Mouse (Mus musculus) thymus, postnatal 10 days (tissue): ENCODE measurements around the gene Akap6.

ENCODE experiments used
- DNase-seq, 2 experiments: peaks; one replicate each; pipeline ENCODE4 v3.0.0; 2021; ENCODE audit warnings: low spot score in 2 of 2

Akap6 gene

DNA sequence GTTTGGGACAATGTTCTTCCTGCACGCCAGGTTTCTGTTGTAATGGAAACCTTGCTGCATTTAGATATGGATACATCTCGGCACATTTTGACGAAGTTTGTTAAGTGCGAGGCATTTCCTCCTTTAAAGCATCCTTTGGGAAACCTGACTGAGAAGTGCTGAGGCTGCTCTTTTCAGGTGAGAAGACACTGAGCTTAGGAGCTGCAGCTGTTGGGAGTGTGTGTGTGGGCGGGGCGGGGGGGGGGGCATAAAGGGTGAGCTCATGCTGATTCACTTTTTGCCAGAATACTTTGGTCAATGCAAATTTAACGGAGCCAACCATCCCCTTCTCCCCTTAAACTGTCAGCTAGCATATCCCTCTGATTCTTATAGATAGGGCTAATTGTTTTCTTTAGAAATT is 81.9 kb downstream of the Akap6 start:
- no peak for DNase-seq

DNA sequence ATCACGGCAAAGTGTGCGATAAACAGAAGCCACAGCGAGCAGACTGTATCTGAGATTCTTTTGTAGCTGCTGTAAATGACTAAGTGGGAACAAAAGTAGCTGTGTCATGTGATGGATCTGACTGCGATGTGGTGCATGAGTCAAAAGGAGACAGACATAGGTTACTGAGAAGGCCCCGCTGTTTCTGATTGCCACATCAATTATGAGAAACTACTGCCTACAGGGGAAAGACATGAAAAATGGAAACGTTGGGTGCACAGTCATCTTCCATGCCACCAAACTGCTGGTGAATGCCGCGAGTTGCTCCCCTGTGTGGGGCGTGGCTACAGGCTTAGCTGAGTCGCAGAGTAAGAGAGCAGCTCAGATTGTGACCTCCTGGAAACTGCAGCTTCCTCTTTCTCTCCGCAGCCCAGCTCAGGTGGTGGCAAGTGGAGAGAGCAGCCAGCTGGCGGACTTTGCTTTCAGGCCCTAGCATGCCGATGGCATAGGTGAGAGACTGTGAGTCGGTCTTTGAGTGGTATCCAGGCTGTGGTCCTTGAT is 83.8 kb downstream of the Akap6 start:
- DNase-seq = peak; percentile 18 to 42

DNA sequence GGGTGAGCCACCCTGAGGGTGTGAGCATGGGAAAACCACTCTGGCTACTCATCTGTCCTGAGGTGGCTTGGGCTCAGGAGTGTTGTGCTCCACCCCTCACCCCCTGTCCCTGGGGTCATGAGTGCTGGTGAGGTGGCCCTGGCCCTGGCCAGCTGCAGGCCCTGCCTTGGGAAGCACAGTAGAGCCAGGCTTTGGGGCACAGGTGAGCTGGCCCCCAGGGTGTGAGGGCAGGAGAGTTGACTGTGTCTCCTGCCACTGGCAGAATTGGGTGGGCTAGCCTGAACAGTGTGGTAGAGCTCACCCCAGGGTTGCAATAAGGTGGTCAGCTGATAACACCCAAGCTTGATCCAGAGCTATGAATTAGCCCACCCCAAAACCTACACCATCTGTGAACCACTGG is 86.0 kb downstream of the Akap6 start:
- DNase-seq = no peak

DNA sequence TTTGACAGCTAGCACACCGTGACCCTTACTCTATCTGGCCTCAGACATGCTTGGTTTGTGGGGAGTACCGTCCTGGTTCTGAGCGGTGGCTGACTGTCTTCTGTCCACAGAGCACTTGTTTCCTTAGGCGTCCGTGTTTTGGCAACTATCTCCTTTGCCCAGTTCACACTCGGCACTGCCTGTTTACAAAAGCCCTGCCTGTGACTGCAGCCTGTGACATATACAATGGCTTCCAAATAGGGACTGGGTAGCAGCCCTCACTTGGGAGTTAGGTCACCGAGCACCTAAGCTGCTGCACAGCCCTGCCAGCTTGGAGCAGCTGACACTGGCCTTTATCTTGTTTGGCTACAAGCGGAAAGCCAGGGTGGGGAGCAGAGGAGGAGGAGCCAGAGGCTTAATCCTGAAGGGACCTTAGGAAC is 91.2 kb downstream of the Akap6 start:
- DNase-seq = no peak

DNA sequence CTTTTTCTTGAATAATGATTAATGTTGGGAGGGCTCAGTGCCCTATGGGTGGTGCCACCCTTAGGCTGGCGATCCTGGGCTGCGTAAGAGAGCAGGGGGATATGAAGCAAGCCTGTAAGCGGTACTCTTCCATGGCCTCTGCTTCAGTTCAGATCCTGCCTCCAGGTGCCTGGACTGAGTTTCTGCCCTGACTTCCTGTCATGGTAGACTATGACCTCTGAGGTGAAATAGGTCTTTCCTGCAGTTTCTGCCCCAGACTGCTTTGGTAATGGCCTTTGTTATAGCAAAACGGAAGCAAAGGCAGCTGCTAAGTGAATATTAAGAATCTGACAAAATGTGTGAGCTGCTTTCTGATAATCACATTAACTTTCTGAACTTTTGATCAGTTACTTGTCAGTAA is 94.9 kb downstream of the Akap6 start:
- DNase-seq = no peak

DNA sequence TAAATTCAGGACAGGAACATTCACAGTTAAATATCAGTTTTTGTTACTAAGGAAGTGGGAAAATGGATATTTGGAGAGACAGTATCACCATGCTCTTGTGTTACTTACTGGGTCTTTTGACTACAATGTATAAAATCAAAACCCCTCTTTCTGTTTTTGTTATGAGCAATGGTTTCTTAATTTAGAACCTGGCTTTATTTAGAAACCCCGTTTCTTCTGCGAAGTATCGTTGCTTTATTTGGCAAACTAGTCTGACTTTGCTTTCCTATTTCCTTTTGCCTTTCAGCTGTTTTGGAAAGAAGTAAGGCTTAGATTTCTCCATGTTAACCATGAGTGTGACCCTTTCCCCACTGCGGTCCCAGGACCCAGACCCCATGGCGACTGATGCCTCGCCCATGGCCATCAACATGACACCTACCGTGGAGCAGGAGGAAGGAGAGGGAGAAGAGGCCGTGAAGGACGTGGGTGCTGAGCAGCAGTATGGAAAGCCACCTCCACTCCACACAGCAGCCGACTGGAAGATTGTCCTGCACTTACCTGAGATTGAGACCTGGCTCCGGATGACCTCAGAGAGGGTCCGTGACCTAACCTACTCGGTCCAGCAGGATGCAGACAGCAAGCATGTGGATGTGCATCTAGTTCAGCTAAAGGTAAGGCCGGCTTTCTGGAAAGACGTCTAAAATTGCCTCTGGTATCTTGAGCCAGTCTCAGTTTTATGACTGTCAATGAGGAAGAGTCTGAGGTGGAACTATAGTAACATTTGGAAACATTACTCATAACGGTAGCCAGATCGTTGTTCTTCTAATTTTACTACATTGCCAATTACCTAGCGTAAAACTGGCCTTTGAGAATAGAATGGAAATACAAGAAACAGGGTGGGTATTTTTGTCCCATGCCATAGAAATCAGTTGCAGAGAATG is 96.6 kb downstream of the Akap6 start:
- DNase-seq = no peak

DNA sequence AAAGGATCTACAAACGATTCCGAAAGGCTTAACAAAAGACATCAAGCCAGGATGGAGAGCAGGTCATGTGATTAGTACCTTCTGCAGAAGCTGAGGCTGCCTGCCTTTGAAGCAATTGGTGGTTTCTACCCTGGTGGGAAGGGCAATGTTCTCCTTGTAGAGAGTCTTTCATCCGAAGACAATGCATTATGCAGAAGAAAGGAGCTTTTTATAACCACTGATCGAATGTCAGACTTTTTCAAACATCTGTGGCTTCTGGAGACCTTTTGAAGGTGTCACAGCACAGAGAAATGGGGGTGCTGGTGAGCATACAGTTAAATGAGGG is 97.2 kb downstream of the Akap6 start:
- DNase-seq = peak; percentile 33 to 39

DNA sequence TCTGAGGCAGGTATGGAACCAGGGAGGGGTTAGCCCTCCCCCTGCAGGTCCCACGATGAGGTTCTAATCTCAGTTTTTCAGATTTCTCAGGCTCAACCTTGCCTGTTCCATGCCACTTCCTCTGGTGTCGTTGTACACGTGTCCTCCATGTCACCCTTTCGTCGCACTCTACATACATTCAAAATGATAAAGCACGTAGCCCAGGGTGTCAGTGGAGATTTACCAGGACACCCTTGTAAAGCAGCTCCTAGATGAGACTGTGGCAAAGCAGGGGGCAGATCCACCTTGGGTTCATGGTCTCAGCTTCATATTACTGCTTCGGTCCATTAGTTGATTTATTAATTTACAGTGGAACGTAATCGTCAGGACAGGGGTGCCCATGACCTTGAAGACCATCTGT is 100.5 kb downstream of the Akap6 start:
- DNase-seq = no peak

DNA sequence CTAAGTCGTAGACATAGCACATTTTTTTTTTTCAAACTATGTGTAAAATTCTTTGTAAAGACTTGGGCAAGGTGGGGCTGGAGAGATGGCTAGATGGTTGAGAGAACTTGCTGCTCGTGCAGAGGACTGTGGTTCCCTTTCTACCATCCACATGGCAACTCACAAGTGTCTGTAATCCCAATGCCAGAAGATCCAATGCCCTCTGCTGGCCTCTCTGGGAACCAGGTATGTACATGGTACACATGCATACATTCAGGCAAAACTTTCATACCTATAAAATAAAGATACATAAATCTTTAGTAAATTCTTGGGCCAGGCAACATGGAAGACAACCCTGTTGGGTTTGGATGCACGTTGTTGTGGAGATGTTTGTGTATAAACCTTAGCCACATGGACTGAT is 107.1 kb downstream of the Akap6 start:
- DNase-seq = no peak

DNA sequence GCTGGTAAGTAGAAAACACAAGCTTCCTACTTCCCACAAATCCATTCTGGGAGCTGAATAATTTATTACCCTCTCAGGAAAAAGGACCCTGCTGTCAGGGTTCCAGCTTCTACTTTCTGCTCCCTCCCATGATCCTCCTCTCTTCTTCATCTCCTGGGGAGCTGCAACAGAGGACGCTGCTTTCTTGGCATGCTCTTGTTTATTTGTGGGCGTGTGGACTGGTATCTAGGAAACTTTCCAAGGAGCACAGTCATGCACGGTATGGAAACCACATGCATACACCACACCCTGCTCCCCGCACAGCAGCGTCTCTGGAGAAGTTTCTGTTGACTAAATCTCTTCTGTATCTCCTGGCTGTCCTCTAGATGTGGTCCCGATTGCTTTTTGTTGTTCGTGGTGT is 119.4 kb downstream of the Akap6 start:
- DNase-seq = no peak

DNA sequence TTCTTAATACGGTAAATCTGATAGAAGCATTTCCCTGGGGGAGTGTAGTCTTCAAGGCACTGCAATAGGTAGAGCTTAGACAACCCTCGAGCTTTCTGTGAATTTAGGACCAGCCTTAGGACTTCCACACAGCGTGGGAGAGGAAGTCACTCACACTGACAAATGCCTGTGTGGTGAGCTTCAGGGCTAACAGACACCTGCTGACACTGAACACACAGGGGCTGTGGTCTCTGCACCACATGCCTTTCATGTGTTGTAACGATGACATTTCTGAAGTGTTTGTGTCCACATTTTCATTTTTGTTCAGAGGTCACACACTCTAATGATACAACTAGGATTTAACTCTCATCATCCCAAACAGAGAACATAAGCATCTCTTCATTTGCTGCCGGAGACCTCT is 125.6 kb downstream of the Akap6 start:
- DNase-seq = peak; percentile 18 to 22

DNA sequence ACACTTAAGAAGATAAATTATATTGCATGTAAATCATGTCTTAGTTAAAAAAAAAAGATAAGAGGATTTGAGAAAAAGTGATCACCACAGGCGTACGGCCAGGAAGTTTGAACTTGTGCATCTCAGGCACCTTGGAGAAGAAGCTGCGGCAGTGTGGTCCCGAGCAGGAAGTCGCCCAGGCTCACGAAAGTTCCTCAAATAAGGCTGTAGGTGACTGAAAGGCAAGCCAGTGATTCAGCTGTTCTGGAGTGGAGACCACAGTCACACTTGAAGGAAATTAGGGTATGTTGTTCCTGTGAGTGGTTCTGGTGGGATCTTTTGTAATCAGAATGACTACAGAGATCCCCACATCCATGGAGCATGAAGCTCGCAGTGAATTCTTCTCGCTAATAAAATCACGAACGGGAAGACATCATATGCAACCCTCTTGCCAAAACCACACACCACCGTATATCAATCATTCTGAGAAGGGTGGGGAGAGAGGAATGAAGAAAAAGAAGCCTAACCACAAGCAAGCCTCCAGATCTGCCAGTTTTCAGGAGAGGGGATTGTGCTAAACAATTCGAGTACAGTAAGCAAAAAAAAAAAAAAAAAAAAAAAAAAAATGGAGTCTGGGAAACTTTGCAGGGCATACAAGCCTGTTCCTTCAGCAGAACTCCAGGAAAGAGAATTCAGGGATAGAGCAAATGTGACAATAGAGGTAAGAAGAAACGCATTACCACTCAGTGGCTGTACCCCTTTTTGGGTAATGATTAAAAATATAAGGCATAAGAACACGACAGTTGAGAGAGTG is 130.0 kb downstream of the Akap6 start:
- no peak for DNase-seq

DNA sequence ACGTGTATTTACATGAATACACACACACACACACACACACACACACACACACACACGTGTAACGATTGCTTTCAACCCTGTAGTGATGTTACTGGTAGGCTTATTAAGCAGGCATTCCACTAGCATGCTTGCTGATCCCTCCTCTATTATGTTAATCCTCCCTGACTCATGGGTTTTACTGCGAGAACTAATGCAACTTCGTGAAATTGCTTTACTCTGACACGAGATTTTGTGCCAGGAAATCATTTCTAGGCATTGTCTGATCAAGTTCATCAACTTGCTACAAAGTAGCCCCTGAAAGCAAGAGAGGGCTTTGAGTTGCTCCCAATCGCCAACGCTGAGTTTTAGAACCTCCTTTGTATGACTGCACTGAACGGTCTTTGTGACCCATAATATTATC is 132.6 kb downstream of the Akap6 start:
- no peak for DNase-seq

DNA sequence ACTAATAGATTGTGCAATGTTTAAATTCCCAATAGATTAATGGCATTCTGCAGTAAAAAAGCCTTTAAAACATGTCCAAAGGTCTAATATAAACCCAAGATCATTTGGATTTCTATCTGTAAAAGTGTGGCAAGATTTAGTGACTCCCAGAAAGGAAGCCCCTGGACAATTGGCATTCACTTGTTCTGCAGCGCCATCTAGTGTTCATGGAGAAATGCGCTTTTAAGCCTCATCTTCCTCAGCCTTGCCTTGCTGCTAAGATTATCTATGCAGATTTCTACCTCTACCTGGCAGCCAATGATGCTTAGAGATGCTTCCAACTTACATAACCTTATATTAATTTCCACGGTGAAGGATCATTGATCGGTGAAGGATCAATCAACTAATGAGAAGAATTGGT is 133.0 kb downstream of the Akap6 start:
- peak; percentile 27 to 75 for DNase-seq

DNA sequence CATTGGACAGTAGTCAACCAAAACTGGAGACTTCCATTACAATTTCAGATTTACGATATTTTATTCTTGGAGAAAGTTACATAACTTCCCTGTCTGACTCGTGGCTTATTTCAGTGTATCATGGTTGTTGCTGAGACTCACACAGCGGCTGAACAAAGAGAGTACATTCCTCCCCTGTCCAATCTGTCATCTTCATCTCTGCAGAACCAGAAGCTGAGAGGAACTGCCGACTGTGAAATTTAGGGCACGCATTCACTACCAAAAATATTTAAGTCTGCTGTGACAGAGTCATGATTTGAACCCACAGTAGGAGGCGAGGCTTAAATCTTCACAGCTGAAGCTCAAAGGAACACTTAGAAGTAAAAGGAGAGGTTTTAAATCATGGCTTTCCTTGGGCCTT is 134.0 kb downstream of the Akap6 start:
- no peak for DNase-seq

DNA sequence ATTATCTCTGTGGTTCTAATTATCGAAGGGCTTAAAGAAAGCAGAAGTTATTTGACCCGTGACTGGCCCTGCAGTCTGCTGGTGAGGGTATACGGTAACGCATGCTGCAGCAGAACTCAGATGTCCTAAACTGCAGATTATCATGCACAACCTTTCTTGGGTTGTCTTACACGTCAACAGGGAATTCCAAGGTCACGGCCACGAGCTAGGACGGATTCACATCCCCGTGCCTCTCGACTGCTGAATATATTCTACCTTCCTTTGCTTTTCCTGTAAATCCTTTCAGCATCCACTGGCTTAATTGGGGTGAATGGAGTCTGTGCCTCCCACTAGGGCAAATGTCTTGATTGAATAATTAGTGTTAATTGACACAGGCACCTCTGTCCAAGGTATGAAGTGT is 134.9 kb downstream of the Akap6 start:
- no peak for DNase-seq

DNA sequence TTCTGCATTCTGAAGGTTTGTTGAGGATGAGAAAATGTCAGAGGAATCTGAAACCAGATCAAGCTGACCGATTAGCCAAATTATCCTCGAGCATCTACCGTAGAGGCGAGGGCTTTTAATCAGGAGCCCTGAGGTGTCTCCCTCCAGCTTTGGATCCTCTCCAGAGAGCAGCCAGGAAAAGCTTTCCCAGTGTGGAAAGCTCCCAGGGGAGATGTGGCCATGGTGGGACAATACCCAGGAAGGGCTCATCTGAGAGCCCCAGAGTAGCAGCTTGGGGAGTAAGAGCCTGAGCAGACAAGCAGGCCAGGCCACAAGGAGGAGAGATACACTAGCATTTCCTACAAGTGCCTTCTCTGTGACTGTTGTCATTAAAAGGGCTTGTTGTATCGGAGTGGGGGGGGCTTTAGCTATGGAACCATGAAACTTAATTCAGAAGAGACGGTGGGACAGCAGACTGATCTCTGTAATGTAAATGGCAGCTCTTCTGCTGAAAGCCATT is 135.6 kb downstream of the Akap6 start:
- no peak for DNase-seq

DNA sequence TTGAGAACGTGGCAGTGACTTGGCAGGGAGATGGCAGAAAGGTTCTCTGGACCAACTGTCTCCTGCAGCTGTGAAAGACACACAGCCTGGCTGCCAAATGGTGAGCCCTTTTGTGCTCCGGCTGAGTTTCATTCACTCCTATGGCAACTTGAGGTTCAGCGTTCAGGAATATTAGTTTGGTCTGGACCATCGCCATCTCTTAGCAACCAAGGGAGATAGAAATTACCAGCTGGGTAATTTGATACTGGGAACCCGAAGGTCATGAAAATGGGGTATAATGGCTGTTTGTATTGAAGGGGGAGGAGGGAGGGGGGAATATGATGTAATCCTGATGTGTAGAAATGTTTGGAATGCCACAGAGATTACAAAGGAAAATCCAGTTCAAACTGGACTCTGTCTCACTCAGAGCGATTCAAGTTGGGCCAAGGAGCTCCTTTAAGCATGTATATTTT is 136.1 kb downstream of the Akap6 start:
- no peak for DNase-seq

DNA sequence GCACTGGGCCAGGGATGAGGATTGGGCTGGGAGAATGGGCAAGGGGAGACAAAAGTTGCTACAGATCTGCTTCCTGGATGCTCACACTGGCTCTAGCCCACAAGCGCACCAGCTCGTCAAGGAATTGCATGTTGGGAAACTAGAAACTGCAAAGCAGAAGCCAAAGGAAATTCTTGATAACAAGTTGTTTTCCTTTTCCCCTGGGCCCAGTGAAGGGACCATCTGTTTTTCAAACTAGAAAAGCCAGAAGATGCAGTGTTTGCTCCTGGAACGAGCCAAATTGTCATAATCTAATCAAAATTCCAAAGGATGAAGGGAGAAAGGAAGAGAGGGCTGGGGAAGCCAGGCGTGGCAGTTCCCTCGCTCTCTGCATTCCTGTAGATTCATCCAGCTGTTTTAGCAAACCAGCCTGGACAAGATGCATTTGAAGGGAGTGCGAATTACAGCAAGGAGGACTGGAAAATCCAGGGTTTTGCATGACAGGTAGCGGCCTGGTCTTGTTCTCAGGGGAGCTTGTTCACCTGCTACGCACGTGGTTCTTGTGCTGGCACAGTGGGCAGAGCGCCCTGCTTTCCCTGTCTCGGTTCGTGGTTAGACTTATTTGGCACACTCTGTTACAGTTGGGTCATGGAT is 136.8 kb downstream of the Akap6 start:
- no peak for DNase-seq

DNA sequence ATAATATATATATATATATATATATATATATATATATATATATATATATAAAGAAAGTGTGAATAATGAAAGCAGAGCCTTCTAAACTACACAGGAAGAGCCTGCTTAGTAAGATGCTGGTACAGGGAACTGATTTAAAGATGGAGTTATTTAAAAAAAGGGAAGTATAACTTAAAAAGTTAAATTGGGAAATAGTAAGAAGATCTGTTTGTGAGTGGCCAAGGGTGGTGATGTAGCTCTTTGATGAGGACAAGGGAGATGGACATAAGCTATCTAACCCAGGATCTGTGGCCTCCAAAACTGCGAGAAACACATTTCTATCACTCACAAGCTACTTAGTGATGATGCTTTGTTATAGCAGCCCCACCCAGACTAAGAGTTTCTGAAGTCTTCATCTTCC is 146.8 kb downstream of the Akap6 start:
- DNase-seq = no peak

DNA sequence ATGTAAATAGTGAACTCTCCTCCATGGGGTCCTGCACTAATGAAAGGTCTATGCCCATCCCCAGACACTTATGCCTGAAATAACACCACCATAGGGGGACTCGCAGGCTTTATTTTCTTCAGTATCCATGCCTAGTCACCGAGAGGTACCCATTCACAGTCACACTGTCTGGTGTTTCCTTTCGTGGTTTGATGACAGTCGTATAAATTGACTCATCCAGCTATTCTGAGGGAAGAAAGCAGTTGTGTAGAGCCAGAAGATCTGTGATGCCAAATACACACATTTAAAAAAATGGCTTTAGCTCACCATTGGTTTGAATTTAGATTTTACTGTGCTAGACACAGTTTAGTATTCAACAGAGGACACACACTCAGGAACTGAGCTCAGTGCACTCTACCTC is 147.8 kb downstream of the Akap6 start:
- no peak for DNase-seq

DNA sequence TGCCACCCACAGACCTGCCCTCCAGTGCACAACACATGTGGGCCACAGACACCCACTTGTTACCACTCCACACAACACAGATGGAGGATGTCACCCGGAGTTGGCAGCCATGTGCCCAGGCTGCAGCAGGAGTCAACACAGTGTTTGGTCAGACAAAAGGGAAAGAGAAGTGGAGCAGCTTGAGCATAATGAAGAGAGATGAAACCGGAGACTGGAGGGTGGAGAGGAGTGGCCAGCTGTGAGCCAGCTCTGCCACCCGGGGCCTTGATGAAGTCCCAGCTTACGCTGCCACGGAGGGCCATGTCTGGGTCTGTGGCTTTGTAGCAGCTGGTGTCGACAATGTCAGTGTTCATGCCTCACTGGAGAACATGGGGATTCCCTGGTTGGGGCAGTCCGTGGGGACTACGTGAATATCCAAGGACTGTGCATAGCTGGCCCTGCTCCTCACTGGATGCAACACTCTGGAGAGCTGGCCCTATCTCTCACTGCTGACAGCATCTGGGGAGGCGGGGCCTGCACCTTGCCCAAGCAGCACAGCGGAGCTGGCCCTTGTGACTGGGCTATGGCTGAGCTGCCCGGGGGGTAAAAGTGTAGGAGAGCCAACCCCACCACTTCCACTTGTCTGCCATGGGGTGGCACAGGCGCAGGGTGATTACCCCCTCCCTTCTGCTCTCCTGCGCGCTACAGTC is 148.8 kb downstream of the Akap6 start:
- no peak for DNase-seq
